Mouse (Mus musculus) lung, adult 2 months (tissue): ENCODE data around the gene Rrp36.
A peak's percentile ranks its signal among the peaks of the same experiment; 100 is the strongest.

Experiments used
- CTCF ChIP-seq: fragments of 200-500 bp; IDR thresholded peaks from 2 replicates; pipeline ENCODE4 v1.5.1; 2011; ENCODE audit warnings: mild to moderate bottlenecking, low read length, control low read depth; ENCODE audit not compliant: insufficient read depth
- POLR2A ChIP-seq: fragments of 200-500 bp; IDR thresholded peaks from 2 replicates; pipeline ENCODE4 v1.6.1; 2011; ENCODE audit warnings: low read depth, mild to moderate bottlenecking, control low read depth, low read length, borderline replicate concordance; ENCODE audit errors: extremely low read depth

- TF ChIP-seq CTCF (no peak), POLR2A (peak; percentile 21; the same call in 1 of the 2 replicates)
These were observed 29.2 kb downstream of the Rrp36 start for GRCm38 (mm10) chr17:46644916-46645475.
